Mouse (Mus musculus) hindbrain, postnatal 0 days (tissue): ENCODE results near the gene Polr1e. TPM values are rescaled to one million over a fixed set of nuclear protein-coding genes. Genes with fewer than 3 reads are reported as not detected.

Experiments used
- ATAC-seq: fragments of 200-750 bp; cut with Nextera tagmentation; 2 replicates; pipeline ENCODE4 v1.8.0; 2017; ENCODE audit warnings: mild to moderate bottlenecking, moderate TSS enrichment, moderate library complexity
- DNase-seq: peaks from one replicate; pipeline ENCODE4 v3.0.0-alpha.2; 2015; ENCODE audit warnings: low spot score
- H3K27ac ChIP-seq: fragments of 300-500 bp; sonication (generic); 2 replicates; pipeline ENCODE4 v1.5.1; 2014; ENCODE audit warnings: mild to moderate bottlenecking
- H3K27me3 ChIP-seq: fragments of 300-500 bp; sonication (generic); 2 replicates; pipeline ENCODE4 v1.6.1; 2014; ENCODE audit warnings: low read length, mixed read lengths; ENCODE audit not compliant: insufficient read depth
- H3K36me3 ChIP-seq: fragments of 300-500 bp; sonication (generic); 2 replicates; pipeline ENCODE4 v1.6.1; 2014; ENCODE audit warnings: low read length, mixed read lengths; ENCODE audit not compliant: insufficient read depth
- H3K4me1 ChIP-seq: fragments of 300-500 bp; sonication (generic); 2 replicates; pipeline ENCODE4 v1.6.1; 2014; ENCODE audit warnings: antibody characterized with exemption, low read length, mixed read lengths; ENCODE audit not compliant: insufficient read depth
- H3K4me2 ChIP-seq: fragments of 300-500 bp; sonication (generic); 2 replicates; pipeline ENCODE4 v1.6.1; 2014; ENCODE audit warnings: low read depth, mild to moderate bottlenecking, low read length, moderate library complexity, mixed read lengths
- H3K4me3 ChIP-seq: fragments of 300-500 bp; sonication (generic); 2 replicates; pipeline ENCODE4 v1.5.1; 2014; ENCODE audit warnings: low read length
- H3K9ac ChIP-seq: fragments of 300-500 bp; sonication (generic); replicated peaks from 2 replicates; pipeline ENCODE4 v1.6.1; 2014; ENCODE audit warnings: mild to moderate bottlenecking, low read length, moderate library complexity, mixed read lengths
- H3K9me3 ChIP-seq: fragments of 300-500 bp; sonication (generic); 2 replicates; pipeline ENCODE4 v1.6.1; 2016; ENCODE audit warnings: low read length, mixed read lengths
- CTCF ChIP-seq: IDR thresholded peaks from 2 replicates; pipeline ENCODE4 v1.5.1; 2016; ENCODE audit warnings: antibody characterized with exemption, control low read depth, low read depth
- WGBS: fragments of 180-500 bp; shearing (Covaris S2); extraction: QIAGEN DNeasy Blood & Tissue Kit; methylation state at CpG from one replicate; pipeline ENCODE4 v1.1.7; 2014; 5-methylcytosine and 5-hydroxymethylcytosine counted together
- polyA plus RNA-seq: library from polyadenylated mRNA; unstranded; fragments of >200 nt; fragmentation: Nextera tagmentation; extraction: Ambion mirVana; gene quantifications from 2 replicates; pipeline ENCODE4 v1.2.1, GENCODE M21; 2015
- total RNA-seq: library from RNA; depleted of rRNA; stranded (reverse); fragments of >200 nt; gene quantifications from 2 replicates; pipeline ENCODE4 v1.2.3, GENCODE M21; 2014

Gene Polr1e
- total and polyA plus RNA-seq, 2 experiments from 2014 or later, result 8.2 to 27.2 TPM

- Histone ChIP-seq H3K27me3 (no peaks in the 10 kb centered on the region), H3K27ac (no peak overlapping the region), H3K9me3 (no peaks in the 10 kb centered on the region), H3K4me1 (0 out of 2 replicates have a peak, but pooled peaks cover 6% of the 10 kb centered on the region), H3K4me3 (no peak overlapping the region), H3K36me3 (no peaks in the 10 kb centered on the region), H3K4me2 (no peak overlapping the region), H3K9ac (no peak overlapping the region)
- no peak for ATAC-seq
- WGBS, result 91% methylated on average over 6 of the region's 6 CpGs
- TF ChIP-seq CTCF, result no peak
- no peak for DNase-seq
Measured at GRCm38 (mm10) chr4:45000001-45000400, 18.4 kb upstream of the Polr1e start.

DNA sequence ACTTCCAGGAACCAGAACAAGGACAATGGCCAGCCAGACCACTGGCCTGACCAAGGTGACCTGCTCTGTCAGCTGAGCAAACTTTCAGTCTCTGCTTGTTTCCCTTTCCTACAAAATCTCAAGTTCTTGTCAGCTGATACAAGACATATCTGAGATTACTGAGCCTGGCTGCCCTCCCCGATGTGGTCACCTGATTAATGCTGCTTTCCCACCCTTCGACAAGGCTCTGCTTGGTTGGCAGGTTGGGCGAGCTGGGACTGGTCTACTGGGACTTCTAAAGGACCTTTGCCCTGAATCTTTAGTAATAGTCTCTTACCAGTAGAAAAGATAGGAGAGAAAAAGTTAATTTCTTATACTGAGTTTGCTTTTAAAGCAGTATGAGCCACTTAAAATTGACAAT, 12.9 kb upstream of the Polr1e start:
- Histone ChIP-seq H3K4me3 (no peak overlapping the region), H3K36me3 (no peaks in the 10 kb centered on the region), H3K9me3 (no peaks in the 10 kb centered on the region), H3K4me1 (peaks cover 7% of the 10 kb centered on the region), H3K27me3 (no peaks in the 10 kb centered on the region), H3K9ac (no peak overlapping the region), H3K4me2 (no peak overlapping the region), H3K27ac (no peak overlapping the region)
- DNase-seq (no peak), ATAC-seq (no peak)
- TF ChIP-seq CTCF, result no peak
- 82% methylated on average over 3 of the region's 3 CpGs for WGBS

DNA sequence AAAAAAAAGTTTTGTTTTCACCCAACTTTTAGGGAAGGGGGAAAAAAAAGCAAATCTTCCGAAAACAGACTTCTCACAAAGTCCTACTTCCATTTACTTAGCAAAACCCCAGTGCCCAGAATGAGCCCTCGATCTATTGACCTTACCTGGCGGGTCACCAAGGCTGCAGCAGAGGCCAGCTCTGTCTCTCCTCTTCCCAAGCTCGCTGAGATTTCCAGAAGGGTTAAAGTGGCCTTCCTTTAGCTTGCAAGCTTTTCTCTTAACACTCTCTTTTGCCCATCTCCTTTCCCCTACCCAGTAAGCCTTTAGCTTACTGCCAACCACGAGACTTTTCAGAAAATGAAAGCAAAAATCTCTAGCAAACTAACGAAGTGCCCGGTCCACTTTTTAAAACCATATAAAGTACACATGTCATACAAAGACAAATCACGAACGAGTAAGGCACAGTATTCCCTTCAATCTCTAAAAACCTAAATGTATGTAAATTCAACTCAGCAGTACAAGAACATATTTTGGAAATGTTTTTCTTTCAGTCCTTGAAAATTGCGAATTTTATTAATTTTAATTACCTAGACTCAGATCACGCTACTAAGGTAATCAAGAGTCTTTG, 7.5 kb upstream of the Polr1e start:
- no peak for TF ChIP-seq CTCF
- no peaks in the 10 kb centered on the region for H3K27me3 ChIP-seq
- ATAC-seq (no peak), DNase-seq (peak; percentile 17)
- no peaks in the 10 kb centered on the region for H3K9me3 ChIP-seq
- H3K36me3 ChIP-seq, result no peaks in the 10 kb centered on the region
- peaks cover 17% of the 10 kb centered on the region for H3K4me1 ChIP-seq
- peak overlapping the region; percentile 61 for H3K4me3 ChIP-seq
- peak overlapping the region; percentile 80 for H3K4me2 ChIP-seq
- H3K9ac ChIP-seq, result peak overlapping the region; percentile 67
- 6% methylated on average over 11 of the region's 11 CpGs for WGBS
- H3K27ac ChIP-seq, result peak overlapping the region; percentile 92

- no peaks in the 10 kb centered on the region for H3K36me3 ChIP-seq
- H3K9me3 ChIP-seq, result no peaks in the 10 kb centered on the region
- peak; percentile 64 for DNase-seq
- ATAC-seq, result peak; percentile 61
- peak overlapping the region; percentile 61 for H3K4me3 ChIP-seq
- H3K4me2 ChIP-seq, result peak overlapping the region; percentile 80
- peak overlapping the region; percentile 92 for H3K27ac ChIP-seq
- H3K4me1 ChIP-seq, result peaks cover 17% of the 10 kb centered on the region
- no peak for TF ChIP-seq CTCF
- WGBS, result under 1% methylated on average over 31 of the region's 31 CpGs
- H3K27me3 ChIP-seq, result no peaks in the 10 kb centered on the region
- peak overlapping the region; percentile 67 for H3K9ac ChIP-seq
Measured at GRCm38 (mm10) chr4:45011581-45012104, 6.7 kb upstream of the Polr1e start.

GRCm38 (mm10) chr4:45012105-45012975, 6.0 kb upstream of the Polr1e start, which contains the start of gene Zbtb5:
Gene Zbtb5 (minus strand): TSS chr4:45012412.
- Histone ChIP-seq H3K4me2 (peak within 1 kb of the TSS; percentile 80), H3K4me1 (peaks cover 17% of the 10 kb centered on the region), H3K9me3 (no peaks in the 10 kb centered on the region), H3K4me3 (peak within 1 kb of the TSS; percentile 61), H3K27me3 (no peaks in the 10 kb centered on the region), H3K27ac (peak within 1 kb of the TSS; percentile 92), H3K36me3 (no peaks in the 10 kb centered on the region), H3K9ac (peak within 1 kb of the TSS; percentile 67)
- no peak for TF ChIP-seq CTCF
- ATAC-seq (peak; percentile 99), DNase-seq (peak; percentile 100)
- WGBS, result under 1% methylated on average over 52 of the region's 63 CpGs

GRCm38 (mm10) chr4:45013031-45013431, 5.4 kb upstream of the Polr1e start:
- H3K4me1 ChIP-seq, result peaks cover 17% of the 10 kb centered on the region
- peak overlapping the region; percentile 71 for H3K4me2 ChIP-seq
- peak overlapping the region; percentile 74 for H3K27ac ChIP-seq
- H3K27me3 ChIP-seq, result no peaks in the 10 kb centered on the region
- peak overlapping the region; percentile 48 for H3K9ac ChIP-seq
- H3K4me3 ChIP-seq, result peak overlapping the region; percentile 52
- H3K9me3 ChIP-seq, result no peaks in the 10 kb centered on the region
- TF ChIP-seq CTCF, result no peak
- DNase-seq, result peak; percentile 37
- no peak for ATAC-seq
- H3K36me3 ChIP-seq, result no peaks in the 10 kb centered on the region
- WGBS, result 2% methylated on average over 13 of the region's 13 CpGs
